Mouse (Mus musculus): ENCODE measurements around the gene Sh3bp2.

GRCm38 (mm10) chr5:34489418-34489787 is 36.2 kb upstream of the Sh3bp2 start:
- no peak for TF ChIP-seq GATA1 (IDR thresholded peaks at IDR 0.05; ENCODE audit: borderline replicate concordance, low read length)
- no peak for TF ChIP-seq FLI1 (IDR thresholded peaks at IDR 0.05; ENCODE audit: low read length)
